Mouse (Mus musculus) embryonic facial prominence, embryonic 11.5 days (tissue): ENCODE measurements around the gene Nid1. TPM values are rescaled to one million over a fixed set of nuclear protein-coding genes. Genes with fewer than 3 reads are reported as not detected.

Experiments used
- ATAC-seq: fragments of 200-750 bp; cut with Nextera tagmentation; replicated peaks from 2 replicates; pipeline ENCODE4 v1.8.0; 2017; ENCODE audit warnings: low read depth; ENCODE audit not compliant: insufficient number of reproducible peaks, low FRiP score, low TSS enrichment
- DNase-seq: peaks from one replicate; pipeline ENCODE4 v3.0.0-alpha.2; 2015; ENCODE audit warnings: low spot score
- H3K27ac ChIP-seq: fragments of 300-500 bp; sonication (generic); replicated peaks from 2 replicates; pipeline ENCODE4 v1.5.1; 2014; ENCODE audit warnings: mild to moderate bottlenecking, low read depth, low read length, control low read depth
- H3K27me3 ChIP-seq: fragments of 300-500 bp; sonication (generic); 2 replicates; pipeline ENCODE4 v1.6.1; 2014; ENCODE audit warnings: mild to moderate bottlenecking, low read length, moderate library complexity, mixed read lengths; ENCODE audit not compliant: control insufficient read depth, insufficient read depth
- H3K36me3 ChIP-seq: fragments of 300-500 bp; sonication (generic); replicated peaks from 2 replicates; pipeline ENCODE4 v1.6.1; 2014; ENCODE audit warnings: low read depth, mild to moderate bottlenecking, low read length, moderate library complexity, mixed read lengths; ENCODE audit not compliant: control insufficient read depth, insufficient read depth
- H3K4me1 ChIP-seq: fragments of 300-500 bp; sonication (generic); 2 replicates; pipeline ENCODE4 v1.6.1; 2014; ENCODE audit warnings: low read length, mixed read lengths; ENCODE audit not compliant: control insufficient read depth, insufficient read depth
- H3K4me2 ChIP-seq: fragments of 300-500 bp; sonication (generic); 2 replicates; pipeline ENCODE4 v1.6.1; 2014; ENCODE audit warnings: low read depth, mild to moderate bottlenecking, control low read depth, low read length, moderate library complexity
- H3K4me3 ChIP-seq: fragments of 300-500 bp; sonication (generic); 2 replicates; pipeline ENCODE4 v1.5.1; 2014; ENCODE audit warnings: low read depth, low read length, control low read depth
- H3K9ac ChIP-seq: fragments of 300-500 bp; sonication (generic); replicated peaks from 2 replicates; pipeline ENCODE4 v1.6.1; 2014; ENCODE audit warnings: mild to moderate bottlenecking, control low read depth, low read length
- H3K9me3 ChIP-seq: fragments of 300-500 bp; sonication (generic); replicated peaks from 2 replicates; pipeline ENCODE4 v1.6.1; 2016; ENCODE audit warnings: mild to moderate bottlenecking, low read length, inconsistent platforms, mixed read lengths; ENCODE audit not compliant: control insufficient read depth
- WGBS: fragments of 180-500 bp; shearing (Covaris S2); extraction: QIAGEN DNeasy Blood & Tissue Kit; methylation state at CpG from one replicate; pipeline ENCODE4 v1.1.7; 2014; 5-methylcytosine and 5-hydroxymethylcytosine counted together
- polyA plus RNA-seq: library from polyadenylated mRNA; unstranded; fragments of >200 nt; fragmentation: Nextera tagmentation; extraction: Ambion mirVana; gene quantifications from 2 replicates; pipeline ENCODE4 v1.2.1, GENCODE M21; 2014

The Nid1 gene
- polyA plus RNA-seq, 1 experiment from 2014 or later, result 54.8 TPM

GRCm38 (mm10) chr13:13476568-13476967, 39.2 kb downstream of the Nid1 start:
- no peaks in the 10 kb centered on the region for H3K4me1 ChIP-seq
- H3K27me3 ChIP-seq, result no peaks in the 10 kb centered on the region
- no peak overlapping the region for H3K9ac ChIP-seq
- no peak overlapping the region for H3K27ac ChIP-seq
- no peak overlapping the region for H3K4me3 ChIP-seq
- no peak for DNase-seq
- H3K36me3 ChIP-seq, result no peaks in the 10 kb centered on the region
- WGBS, result 88% methylated on average over 2 of the region's 2 CpGs
- ATAC-seq, result no peak
- H3K4me2 ChIP-seq, result no peak overlapping the region
- no peaks in the 10 kb centered on the region for H3K9me3 ChIP-seq

GRCm38 (mm10) chr13:13477046-13477445, 39.7 kb downstream of the Nid1 start:
- WGBS, result 92% methylated on average over 2 of the region's 2 CpGs
- no peak for DNase-seq

GRCm38 (mm10) chr13:13479986-13480385, 42.6 kb downstream of the Nid1 start:
- Histone ChIP-seq H3K9me3 (no peaks in the 10 kb centered on the region), H3K27me3 (no peaks in the 10 kb centered on the region), H3K36me3 (no peaks in the 10 kb centered on the region), H3K4me1 (no peaks in the 10 kb centered on the region), H3K4me2 (no peak overlapping the region), H3K9ac (no peak overlapping the region), H3K4me3 (no peak overlapping the region), H3K27ac (no peak overlapping the region)
- peak; percentile 71 for ATAC-seq
- peak; percentile 35 for DNase-seq
- 24% methylated on average over 2 of the region's 2 CpGs for WGBS

More at GRCm38 (mm10) chr13:13477046-13477445, 39.7 kb downstream of the Nid1 start:
- no peak overlapping the region for H3K9ac ChIP-seq
- H3K4me3 ChIP-seq, result no peak overlapping the region
- H3K36me3 ChIP-seq, result no peaks in the 10 kb centered on the region
- H3K4me2 ChIP-seq, result no peak overlapping the region
- no peak overlapping the region for H3K27ac ChIP-seq
- no peaks in the 10 kb centered on the region for H3K4me1 ChIP-seq
- H3K9me3 ChIP-seq, result no peaks in the 10 kb centered on the region
- no peak for ATAC-seq
- H3K27me3 ChIP-seq, result no peaks in the 10 kb centered on the region

- DNase-seq (no peak), ATAC-seq (peak; percentile 44)
- 32% methylated on average over 5 of the region's 5 CpGs for WGBS
- Histone ChIP-seq H3K4me1 (no peaks in the 10 kb centered on the region), H3K4me3 (no peak overlapping the region), H3K4me2 (no peak overlapping the region), H3K27me3 (no peaks in the 10 kb centered on the region), H3K27ac (no peak overlapping the region; the same call in 1 of the 2 replicates), H3K36me3 (no peaks in the 10 kb centered on the region), H3K9ac (no peak overlapping the region), H3K9me3 (no peaks in the 10 kb centered on the region)
These were observed 43.7 kb downstream of the Nid1 start for GRCm38 (mm10) chr13:13481033-13481432.

GRCm38 (mm10) chr13:13481875-13482674, 44.7 kb downstream of the Nid1 start:
- Histone ChIP-seq H3K27me3 (no peaks in the 10 kb centered on the region), H3K4me1 (no peaks in the 10 kb centered on the region), H3K27ac (no peak overlapping the region), H3K9ac (no peak overlapping the region), H3K9me3 (no peaks in the 10 kb centered on the region), H3K4me3 (no peak overlapping the region), H3K4me2 (no peak overlapping the region), H3K36me3 (no peaks in the 10 kb centered on the region)
- WGBS, result 75% methylated on average over 16 of the region's 16 CpGs
- DNase-seq (no peak), ATAC-seq (no peak)

- H3K27ac ChIP-seq, result no peak overlapping the region
- no peak for DNase-seq
- no peak for ATAC-seq
- no peaks in the 10 kb centered on the region for H3K27me3 ChIP-seq
- H3K9ac ChIP-seq, result no peak overlapping the region
- no peak overlapping the region for H3K4me3 ChIP-seq
- no peaks in the 10 kb centered on the region for H3K36me3 ChIP-seq
- WGBS, result 38% methylated on average over 7 of the region's 7 CpGs
- H3K4me1 ChIP-seq, result no peaks in the 10 kb centered on the region
- H3K4me2 ChIP-seq, result no peak overlapping the region
- no peaks in the 10 kb centered on the region for H3K9me3 ChIP-seq
These were observed 47.0 kb downstream of the Nid1 start for GRCm38 (mm10) chr13:13484351-13484751.

- no peaks in the 10 kb centered on the region for H3K9me3 ChIP-seq
- 80% methylated on average over 2 of the region's 2 CpGs for WGBS
- no peak overlapping the region for H3K4me2 ChIP-seq
- H3K27me3 ChIP-seq, result no peaks in the 10 kb centered on the region
- ATAC-seq (no peak), DNase-seq (no peak)
- no peaks in the 10 kb centered on the region for H3K36me3 ChIP-seq
- no peak overlapping the region for H3K27ac ChIP-seq
- H3K4me1 ChIP-seq, result no peaks in the 10 kb centered on the region
- H3K4me3 ChIP-seq, result no peak overlapping the region
- H3K9ac ChIP-seq, result no peak overlapping the region
These were observed 47.5 kb downstream of the Nid1 start for GRCm38 (mm10) chr13:13484883-13485282.

- no peak overlapping the region for H3K27ac ChIP-seq
- WGBS, result 79% methylated on average over 4 of the region's 4 CpGs
These were observed 48.3 kb downstream of the Nid1 start for GRCm38 (mm10) chr13:13485682-13486081.

More at GRCm38 (mm10) chr13:13485682-13486081, 48.3 kb downstream of the Nid1 start:
- H3K9me3 ChIP-seq, result no peaks in the 10 kb centered on the region
- H3K36me3 ChIP-seq, result no peaks in the 10 kb centered on the region
- H3K4me3 ChIP-seq, result no peak overlapping the region
- DNase-seq, result no peak
- no peak overlapping the region for H3K9ac ChIP-seq
- no peak for ATAC-seq
- H3K4me2 ChIP-seq, result no peak overlapping the region
- H3K27me3 ChIP-seq, result no peaks in the 10 kb centered on the region
- no peaks in the 10 kb centered on the region for H3K4me1 ChIP-seq
